Mouse (Mus musculus): ENCODE measurements around the gene Baz1a. TPM values are rescaled to one million over a fixed set of nuclear protein-coding genes. Genes with fewer than 3 reads are reported as not detected.
"Not testable (repeated sequence)": the region's sequence is repeated elsewhere in the genome, so short reads cannot be mapped to it uniquely, and the experiment has no call there.

Gene Baz1a
- total RNA-seq, 2 experiments from 2014 or later = 3.5 to 5.1 TPM

GRCm38 (mm10) chr12:54985257-54986051 lies 28.7 kb downstream of the Baz1a start:
- peak; percentile 24 to 48 for DNase-seq (ENCODE audit: low spot score in 2 of 2)
- intact Hi-C loops (cut with DNase I) = loop anchor here (5.0 kb wide), 1 partner anchor 123 kb away; the partner anchor contains the start of gene Cfl2

GRCm38 (mm10) chr12:54984701-54985256 lies 29.4 kb downstream of the Baz1a start:
- intact Hi-C loops (cut with DNase I) = loop anchor here (5.0 kb wide), 1 partner anchor 122 kb away; the partner anchor contains the start of gene Cfl2
- DNase-seq (ENCODE audit: low spot score in 2 of 2) = peak; percentile 41 to 47

GRCm38 (mm10) chr12:54982935-54983715 lies 31.0 kb downstream of the Baz1a start:
- intact Hi-C loops (cut with DNase I) = no loop called here
- no peak for DNase-seq (ENCODE audit: low spot score in 2 of 2)

- DNase-seq (ENCODE audit: low spot score in 2 of 2) = no peak
- intact Hi-C loops (cut with DNase I) = no loop called here
These were observed 32.2 kb downstream of the Baz1a start for GRCm38 (mm10) chr12:54981962-54982361.

- intact Hi-C loops (cut with DNase I) = no loop called here
- DNase-seq (ENCODE audit: low spot score in 2 of 2) = no peak
These were observed 33.2 kb downstream of the Baz1a start for GRCm38 (mm10) chr12:54980939-54981338.

GRCm38 (mm10) chr12:54980532-54980931 lies 33.6 kb downstream of the Baz1a start:
- intact Hi-C loops (cut with DNase I) = no loop called here

GRCm38 (mm10) chr12:54969033-54969432 lies 45.1 kb downstream of the Baz1a start:
- no peak for DNase-seq (ENCODE audit: low spot score in 2 of 2)
- intact Hi-C loops (cut with DNase I) = no loop called here

More at GRCm38 (mm10) chr12:54980532-54980931, 33.6 kb downstream of the Baz1a start:
- DNase-seq (ENCODE audit: low spot score in 2 of 2) = no peak

GRCm38 (mm10) chr12:54965532-54966160 lies 48.5 kb downstream of the Baz1a start:
- no peak for DNase-seq (ENCODE audit: low spot score in 2 of 2)
- intact Hi-C loops (cut with DNase I) = no loop called here

GRCm38 (mm10) chr12:54959569-54959968 lies 54.6 kb downstream of the Baz1a start:
- intact Hi-C loops (cut with DNase I) = no loop called here

GRCm38 (mm10) chr12:54956974-54957373 lies 57.2 kb downstream of the Baz1a start:
- no peak for DNase-seq (ENCODE audit: low spot score in 2 of 2)

More at GRCm38 (mm10) chr12:54959569-54959968, 54.6 kb downstream of the Baz1a start:
- DNase-seq (ENCODE audit: low spot score in 2 of 2) = no peak

GRCm38 (mm10) chr12:54956457-54956856 lies 57.7 kb downstream of the Baz1a start:
- intact Hi-C loops (cut with DNase I) = no loop called here
- DNase-seq (ENCODE audit: low spot score in 2 of 2) = no peak

More at GRCm38 (mm10) chr12:54956974-54957373, 57.2 kb downstream of the Baz1a start:
- intact Hi-C loops (cut with DNase I) = no loop called here

- intact Hi-C loops (cut with DNase I) = no loop called here
- no peak for DNase-seq (ENCODE audit: low spot score in 2 of 2)
These were observed 68.0 kb downstream of the Baz1a start for GRCm38 (mm10) chr12:54946116-54946515.

GRCm38 (mm10) chr12:54942586-54943157 lies 71.5 kb downstream of the Baz1a start:
- intact Hi-C loops (cut with DNase I); DNase-seq (ENCODE audit: low spot score in 2 of 2): not testable (repeated sequence)

- intact Hi-C loops (cut with DNase I) = not testable (repeated sequence)
These were observed 76.4 kb downstream of the Baz1a start for GRCm38 (mm10) chr12:54937581-54938343.

GRCm38 (mm10) chr12:54910387-54910786 lies 103.8 kb downstream of the Baz1a start:
- intact Hi-C loops (cut with DNase I) = no loop called here
- DNase-seq (ENCODE audit: low spot score in 2 of 2) = no peak

More at GRCm38 (mm10) chr12:54937581-54938343, 76.4 kb downstream of the Baz1a start:
- DNase-seq (ENCODE audit: low spot score in 2 of 2) = not testable (repeated sequence)

GRCm38 (mm10) chr12:54892559-54892958 lies 121.6 kb downstream of the Baz1a start:
- intact Hi-C loops (cut with DNase I) = not testable (repeated sequence)

GRCm38 (mm10) chr12:54890426-54890825 lies 123.7 kb downstream of the Baz1a start:
- intact Hi-C loops (cut with DNase I) = no loop called here
- DNase-seq (ENCODE audit: low spot score in 2 of 2) = no peak

More at GRCm38 (mm10) chr12:54892559-54892958, 121.6 kb downstream of the Baz1a start:
- not testable (repeated sequence) for DNase-seq (ENCODE audit: low spot score in 2 of 2)

- intact Hi-C loops (cut with DNase I) = no loop called here
These were observed 126.5 kb downstream of the Baz1a start for GRCm38 (mm10) chr12:54887580-54888127.

More at GRCm38 (mm10) chr12:54887580-54888127, 126.5 kb downstream of the Baz1a start:
- no peak for DNase-seq (ENCODE audit: low spot score in 2 of 2)
